Mouse (Mus musculus) MN1 (cell line): ENCODE results near the gene Gatad2a.
"Not testable (repeated sequence)": the region's sequence is repeated elsewhere in the genome, so short reads cannot be mapped to it uniquely, and the experiment has no call there.

Experiments
- DNase-seq: peaks from one replicate; pipeline ENCODE4 v3.0.0-alpha.2; 2016; ENCODE audit warnings: low spot score

The Gatad2a gene

DNA sequence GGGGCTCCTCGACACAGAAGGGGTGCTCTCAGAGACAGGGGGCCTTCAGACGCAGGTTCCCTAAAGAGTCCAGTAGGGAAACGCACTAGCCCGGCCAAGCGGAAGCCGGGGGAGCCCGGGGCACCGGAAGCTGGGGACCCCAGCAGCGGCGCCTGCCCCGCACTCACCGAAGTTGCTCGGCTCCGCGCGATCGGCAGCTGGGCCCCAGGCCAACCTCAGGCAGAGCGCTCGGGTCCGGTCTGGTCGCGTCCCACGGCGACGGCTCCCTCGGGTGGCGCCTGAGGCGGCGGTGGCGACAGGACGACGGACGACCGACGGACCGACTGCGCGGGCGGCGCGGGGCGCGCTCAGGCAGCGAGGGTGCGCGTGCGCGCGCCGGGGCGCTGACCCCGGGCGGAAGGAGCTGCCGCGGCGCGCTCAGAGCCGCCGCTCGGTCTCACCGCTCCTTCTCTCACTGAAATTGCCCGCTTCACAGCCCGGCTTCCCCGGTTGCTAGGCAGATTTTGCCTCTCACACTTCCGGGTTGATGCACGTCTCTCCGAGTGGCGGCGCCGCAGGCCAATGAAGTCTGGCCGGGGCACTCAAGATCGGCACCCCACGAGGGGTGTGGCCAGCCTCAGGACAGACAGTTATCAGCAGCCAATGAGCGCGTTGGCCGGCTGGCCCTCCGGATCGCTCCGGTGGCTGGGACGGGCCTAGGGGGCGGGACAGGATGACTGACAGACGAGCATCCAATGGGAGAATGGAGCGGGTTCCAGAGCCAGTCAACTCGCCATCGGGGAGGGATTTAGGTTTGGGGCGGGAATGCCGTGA is at the start of gene Gatad2a:
Gene Gatad2a (minus strand): TSS at position 609 of the 813 bp plus-strand sequence.
- DNase-seq, result peak; percentile 100

DNA sequence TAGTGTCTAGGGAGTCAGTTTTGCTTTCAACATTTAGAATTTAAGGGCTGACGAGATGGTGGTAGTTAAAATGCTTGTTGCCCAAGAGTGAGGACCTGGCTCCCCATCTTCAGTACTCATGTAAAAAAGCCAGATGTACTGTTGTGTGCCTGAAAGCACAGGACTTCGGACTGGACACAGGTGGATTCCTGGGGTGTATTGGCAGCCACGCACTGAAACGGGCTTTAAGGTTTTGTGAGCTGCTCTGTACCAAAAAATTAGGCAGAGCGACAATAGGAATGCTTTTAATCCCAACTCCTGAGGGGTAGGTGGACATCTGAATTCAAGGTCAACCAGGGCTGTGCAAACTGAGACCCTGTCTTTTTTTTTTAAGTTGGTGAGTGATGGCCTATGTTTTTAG is 47.8 kb upstream of the Gatad2a start:
- DNase-seq, result no peak

DNA sequence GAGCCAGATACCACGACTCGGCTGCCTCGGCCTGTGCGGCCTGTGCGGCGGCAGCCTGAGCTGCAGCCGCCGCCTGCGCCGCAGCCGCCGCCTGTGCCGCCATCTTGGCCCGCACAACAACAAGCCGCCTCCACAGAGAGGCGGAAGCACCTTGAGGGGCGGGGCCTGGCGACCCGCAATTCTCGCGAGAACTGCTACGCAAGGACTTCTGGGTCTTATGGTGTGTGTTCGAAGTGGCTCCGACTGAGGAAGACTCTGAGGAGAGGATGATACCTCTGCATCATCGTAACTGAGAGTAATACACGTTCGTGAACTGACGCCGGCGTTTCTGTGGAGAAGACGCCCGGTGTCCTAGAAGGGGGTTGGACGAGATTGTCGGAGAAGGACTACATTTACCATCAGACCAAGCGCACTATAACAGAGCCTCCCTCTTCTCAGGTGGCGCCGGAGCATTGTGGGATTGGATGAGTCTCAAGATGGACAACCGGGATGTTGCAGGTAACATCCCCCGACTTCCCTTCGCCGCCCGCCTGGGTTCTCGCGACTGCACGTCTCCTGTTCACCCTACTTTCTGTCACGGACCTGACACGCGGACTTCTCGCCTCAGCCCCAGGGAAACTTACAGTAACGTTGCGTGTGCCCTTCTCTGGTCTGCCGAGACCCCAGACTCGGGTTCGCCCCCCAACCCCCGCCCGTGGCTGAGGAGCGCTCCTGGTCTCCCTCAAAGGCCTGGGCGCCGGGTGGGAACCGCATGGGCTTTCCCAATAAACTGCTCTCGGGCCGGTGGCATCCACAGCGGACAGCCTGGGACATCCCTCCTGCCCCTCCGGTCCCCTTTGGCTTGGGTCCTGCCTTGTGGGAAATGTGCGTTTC is 46.6 kb upstream of the Gatad2a start, which contains the start of the genes Mau2 and Sugp1:
Gene Mau2 (minus strand): TSS at position 152 of the 873 bp plus-strand sequence.
Gene Sugp1 (plus strand): TSS at position 231 of the 873 bp plus-strand sequence.
- peak; percentile 98 for DNase-seq

DNA sequence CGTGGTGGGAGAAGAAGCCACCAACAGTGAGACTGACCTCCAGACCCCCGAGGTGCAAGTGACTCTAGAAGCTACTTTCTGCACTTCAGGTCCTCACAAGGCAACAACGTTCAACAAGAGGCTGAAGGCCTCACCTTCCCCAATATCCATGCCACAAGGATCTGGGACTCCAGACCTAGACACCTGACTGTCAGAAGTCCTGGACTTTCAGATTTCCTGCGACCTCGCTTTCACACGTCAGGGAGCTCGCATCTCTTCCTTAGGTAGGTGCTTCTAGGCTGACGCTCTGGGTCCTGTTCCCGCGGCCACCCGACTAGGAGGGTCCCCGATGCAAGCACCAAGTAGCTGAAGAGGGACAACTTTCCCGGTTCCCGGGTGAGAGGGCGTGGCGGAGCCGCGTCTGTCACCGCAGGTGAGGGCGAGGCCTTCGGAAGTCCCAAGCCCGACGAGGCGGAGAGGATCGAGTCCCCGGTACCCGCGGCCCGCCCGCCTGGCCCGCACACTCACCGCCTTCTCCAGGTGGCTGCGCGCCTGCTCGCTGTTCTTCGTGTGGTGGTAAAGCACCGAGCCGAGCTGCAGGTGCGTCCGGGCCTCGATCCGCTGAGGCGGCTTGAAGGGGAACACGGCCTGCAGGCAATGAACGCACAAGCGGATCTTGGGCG is 45.8 kb upstream of the Gatad2a start:
- peak; percentile 33 for DNase-seq

DNA sequence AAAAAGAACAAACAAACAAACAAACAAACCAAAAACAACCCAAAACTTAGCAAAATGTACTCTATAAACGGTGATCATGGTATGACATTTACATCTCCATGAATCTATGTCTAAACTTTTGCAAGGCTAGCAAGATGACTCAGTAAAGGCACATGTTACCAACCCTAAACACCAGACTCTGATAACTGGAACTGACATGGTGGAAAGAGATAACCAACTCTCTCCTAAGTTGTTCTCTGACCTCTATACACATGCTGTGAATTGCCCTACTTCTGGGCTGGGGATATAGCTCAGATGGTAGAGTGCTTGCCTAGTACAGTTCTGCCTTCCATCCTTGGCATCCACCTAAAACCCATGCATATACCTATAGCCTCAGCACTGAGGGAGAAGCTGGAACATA is 41.8 kb upstream of the Gatad2a start:
- no peak for DNase-seq

DNA sequence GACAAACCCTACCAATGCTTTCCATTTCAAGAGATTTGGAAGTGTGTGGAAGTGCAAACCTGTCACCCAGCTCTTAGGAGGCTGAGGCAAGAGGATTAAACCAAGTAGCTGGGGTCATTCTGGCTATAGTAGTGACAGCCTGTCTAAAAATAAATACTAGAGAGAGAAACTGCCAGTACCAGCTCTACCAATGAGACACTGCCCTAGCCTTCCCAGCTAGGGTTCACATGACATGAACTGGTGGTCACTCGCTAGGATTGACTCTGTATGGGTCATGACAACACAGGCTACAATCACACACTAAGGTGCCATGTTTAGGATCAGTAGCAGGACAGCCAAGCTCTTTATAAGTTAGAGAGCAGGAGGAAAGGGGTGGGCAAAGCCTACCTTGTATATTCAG is 34.1 kb upstream of the Gatad2a start:
- no peak for DNase-seq

DNA sequence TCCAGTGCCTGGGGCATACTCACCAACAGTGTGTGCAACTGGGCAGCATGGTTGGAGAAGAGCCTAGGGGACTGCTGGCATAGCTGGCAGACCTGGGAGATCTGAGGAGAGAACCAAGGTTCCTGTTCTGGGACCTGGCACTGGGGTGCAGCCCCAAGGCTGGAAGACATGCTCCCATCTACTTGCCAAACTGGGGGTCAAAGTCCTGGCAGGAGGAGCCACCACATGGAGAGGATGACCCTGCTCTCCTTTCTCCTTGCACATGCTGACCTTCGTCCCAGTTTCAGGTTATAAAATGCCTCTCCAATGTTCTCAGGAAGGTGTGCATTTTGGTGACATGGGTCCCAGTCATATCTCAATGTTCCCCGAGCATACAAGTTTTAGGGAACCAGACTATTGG is 30.0 kb upstream of the Gatad2a start:
- no peak for DNase-seq

DNA sequence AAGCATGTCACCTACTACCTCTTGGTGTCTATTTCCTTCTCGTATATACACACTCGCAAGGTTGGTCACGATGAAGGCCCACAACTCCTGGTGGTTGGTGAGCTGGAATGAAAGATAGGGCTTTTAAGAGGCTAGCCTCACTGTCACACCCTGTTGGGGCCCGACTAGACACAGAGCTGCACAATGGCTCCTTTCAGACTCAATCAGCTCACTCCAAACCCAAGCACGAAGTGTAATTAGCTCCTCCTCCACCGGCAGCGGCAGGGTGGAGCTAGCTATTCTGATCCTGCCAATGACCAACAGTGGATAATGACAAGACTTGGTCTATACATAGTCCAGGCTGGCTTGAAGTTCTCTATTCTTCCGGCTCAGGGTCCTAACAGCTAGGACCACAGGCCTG is 27.4 kb upstream of the Gatad2a start:
- no peak for DNase-seq

DNA sequence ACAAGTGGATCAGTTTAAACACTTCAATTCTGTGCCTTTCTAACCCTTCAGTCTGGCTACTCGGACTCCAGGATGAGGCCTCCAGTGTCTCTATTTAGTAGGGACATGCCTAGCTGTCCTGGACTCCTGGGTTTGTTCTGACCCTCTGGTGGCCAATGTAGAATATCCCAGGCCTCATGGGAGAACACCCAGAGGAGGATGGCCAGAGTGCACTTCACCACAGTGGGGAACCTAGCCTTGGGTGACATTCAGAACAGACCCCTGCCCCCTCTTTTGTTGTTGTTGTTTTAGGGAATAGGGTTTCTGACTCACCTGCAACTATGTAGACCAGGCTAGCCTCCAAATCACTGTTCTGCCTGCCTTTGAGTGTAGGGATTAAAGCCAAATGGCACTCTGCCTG is 18.8 kb upstream of the Gatad2a start:
- no peak for DNase-seq

DNA sequence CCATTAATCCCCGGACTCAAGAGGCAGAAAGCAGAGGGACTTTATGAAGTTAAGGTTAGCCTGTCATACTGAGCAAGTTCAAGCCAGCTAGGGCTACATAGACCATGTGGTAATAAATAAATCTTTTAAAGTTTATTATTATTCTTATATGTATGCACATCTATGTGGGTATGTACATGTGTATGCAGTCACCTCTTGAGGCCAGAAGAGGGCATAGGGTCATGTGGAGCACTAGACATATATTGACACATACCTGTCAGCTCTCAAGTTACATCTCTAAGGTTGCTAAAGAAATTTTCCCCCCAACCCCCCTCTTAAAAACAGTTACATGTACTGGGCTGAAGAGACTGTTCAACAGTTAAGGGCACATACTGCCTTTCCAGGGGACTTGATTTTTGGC is 16.6 kb upstream of the Gatad2a start:
- DNase-seq, result no peak

DNA sequence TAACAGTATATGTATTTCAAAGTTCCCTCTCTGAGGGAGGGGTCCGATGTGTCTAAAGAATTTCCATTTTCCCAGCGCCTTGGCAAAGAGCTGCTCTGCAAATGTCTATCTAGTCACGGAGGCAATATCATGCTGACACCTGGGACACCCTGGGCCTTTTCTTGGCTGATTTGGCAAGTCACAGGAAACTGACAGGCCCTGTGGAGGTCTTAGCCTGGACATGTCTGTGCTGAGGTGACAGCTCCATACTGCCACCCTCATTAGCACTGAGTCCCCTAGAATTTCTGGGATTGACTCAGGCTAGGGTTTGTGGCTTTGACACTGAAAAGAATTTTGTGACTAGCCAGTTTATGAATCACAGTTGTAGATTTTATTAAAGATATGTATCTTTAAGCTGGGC is 16.2 kb upstream of the Gatad2a start:
- DNase-seq, result no peak

DNA sequence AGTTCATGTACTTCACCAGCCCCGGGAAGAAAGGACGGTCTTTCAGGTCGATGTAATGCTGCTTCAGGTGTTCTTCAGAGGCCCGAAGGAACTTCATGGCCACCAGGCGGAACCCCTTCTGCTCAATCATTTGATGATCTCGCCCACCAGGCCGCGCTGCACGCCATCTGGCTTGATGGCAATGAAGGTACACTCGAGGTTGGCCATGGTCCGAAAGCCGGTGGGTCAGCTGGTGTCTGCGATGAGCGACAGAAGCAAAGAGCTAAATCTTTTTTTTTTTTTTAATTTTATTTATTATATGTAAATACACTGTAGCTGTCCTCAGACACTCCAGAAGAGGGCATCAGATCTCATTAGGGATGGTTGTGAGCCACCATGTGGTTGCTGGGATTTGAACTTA is 14.6 kb upstream of the Gatad2a start:
- not testable (repeated sequence) for DNase-seq

DNA sequence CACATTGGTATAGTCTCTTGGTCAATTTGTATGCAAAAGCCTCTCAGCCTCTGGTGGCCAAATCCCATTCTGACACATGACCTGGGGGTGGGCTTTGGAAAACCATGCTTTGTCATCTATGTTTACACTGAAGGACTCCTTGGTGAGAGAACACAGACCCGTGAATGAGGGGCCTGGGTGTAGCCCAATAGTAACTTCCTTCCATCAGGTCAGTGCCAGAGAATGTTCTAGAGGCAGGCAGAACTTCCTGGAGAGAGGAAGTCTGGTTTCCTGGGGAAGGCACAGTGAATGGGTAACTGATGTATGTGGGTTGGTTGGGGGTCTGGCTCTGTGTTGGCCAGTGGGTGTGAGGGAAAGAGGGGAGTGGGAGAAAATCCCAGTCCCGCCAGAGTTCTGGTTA is 9.0 kb upstream of the Gatad2a start:
- DNase-seq, result no peak

DNA sequence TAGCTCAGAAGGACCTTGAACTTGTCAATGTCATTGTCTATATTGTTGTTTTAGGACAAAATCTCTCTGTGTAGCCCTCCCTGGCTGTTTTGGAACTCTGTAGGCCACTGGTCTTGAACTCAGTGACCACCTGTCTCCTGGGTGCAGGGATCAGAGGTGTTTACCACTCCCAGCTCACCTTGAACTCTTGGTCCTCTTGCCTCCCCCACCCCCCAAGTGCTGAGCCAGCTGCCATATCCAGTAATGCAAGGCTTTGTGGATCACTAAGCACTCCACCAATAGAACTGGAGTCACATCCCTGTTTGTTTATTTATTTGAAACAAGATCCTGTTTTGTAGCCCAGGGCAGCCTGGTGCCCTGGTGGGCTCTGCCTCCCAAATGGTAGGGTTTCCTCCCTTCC is 8.2 kb upstream of the Gatad2a start:
- DNase-seq, result no peak

DNA sequence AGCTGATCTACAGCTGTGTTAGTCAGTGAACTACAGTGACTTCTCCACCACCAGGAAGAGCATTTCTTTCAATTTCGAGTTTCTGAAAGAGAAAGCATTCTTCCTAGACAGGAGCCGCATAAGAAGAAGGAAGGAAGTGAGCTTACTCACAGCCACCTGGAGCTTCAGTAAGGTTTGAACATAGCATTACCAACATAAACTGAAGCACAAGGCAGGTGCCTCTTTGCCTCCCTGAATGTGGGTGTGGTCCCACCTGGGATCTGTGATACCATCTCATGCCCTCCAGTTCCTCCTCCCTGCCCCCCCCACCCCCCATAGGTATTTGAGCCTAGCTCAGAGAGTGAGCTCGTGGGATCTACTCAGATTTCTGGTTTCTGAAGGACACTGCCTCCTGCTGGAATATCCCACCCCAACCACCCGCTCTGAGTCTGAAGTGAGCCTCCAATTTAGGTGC is 7.0 kb upstream of the Gatad2a start:
- DNase-seq, result no peak

DNA sequence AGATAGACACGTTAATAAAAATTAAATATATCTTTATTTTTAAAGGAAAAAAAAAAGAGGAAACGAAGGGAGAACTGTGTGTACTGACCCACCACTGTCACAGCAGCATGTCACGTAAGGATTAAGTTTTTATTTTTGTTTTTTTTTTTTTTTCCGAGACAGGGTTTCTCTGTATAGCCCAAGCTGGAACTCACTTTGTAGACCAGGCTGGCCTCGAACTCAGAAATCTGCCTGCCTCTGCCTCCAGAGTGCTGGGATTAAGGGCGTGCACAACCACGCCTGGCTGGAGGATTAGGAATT is 5.7 kb upstream of the Gatad2a start:
- DNase-seq, result not testable (repeated sequence)

DNA sequence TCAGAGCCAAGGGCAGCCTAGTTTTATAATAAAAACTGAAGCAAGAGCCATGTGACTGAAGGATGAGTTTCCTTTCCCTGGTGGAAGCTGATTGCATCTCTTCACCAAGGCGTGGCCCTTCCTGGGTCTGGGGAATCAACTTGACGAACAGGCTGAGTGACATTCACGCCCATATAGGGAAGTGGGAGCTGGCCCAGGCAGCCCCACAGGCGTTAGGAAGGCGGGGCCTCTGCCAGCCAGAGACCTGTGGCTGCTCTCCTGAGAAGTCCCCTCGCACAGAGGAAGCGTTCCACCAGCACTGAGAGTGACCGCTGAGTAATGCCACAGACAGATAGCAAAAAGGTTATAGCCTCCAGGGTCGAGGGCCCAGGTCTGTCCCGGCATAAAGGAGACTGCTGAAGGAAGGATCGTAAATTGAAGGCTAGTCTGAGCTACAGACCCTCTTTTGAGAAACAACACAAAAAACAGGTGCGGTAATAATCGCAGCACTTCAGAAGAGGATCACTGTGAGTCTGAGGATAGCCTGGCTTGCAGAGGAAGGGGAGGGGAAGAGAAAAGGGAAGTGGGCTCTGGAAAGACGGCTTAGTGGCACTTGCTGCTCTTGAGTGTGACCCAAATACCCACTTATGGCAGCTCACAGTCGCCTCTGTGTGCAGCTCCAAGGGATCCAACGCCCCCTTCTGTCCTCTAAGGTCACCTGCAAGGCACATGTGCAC is 5.2 kb upstream of the Gatad2a start:
- peak; percentile 82 for DNase-seq

DNA sequence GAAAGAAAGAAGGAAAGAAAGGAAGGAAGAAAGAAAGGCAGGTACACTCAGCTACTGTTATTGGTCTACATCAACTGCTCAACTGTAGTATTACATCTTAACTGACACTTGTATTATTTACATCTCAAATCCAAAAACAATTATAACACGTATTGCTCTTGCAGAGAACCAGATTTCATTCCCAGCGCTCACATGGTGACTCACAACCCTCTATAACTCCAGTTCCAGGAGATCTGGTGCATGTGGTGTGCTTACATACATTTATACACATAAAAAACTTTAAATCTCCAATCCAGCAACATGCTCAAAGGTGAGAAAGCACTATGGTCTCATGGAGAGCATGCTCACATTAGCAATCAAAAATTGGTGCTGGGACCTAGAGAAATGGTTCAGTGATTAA is 4.0 kb upstream of the Gatad2a start:
- no peak for DNase-seq

DNA sequence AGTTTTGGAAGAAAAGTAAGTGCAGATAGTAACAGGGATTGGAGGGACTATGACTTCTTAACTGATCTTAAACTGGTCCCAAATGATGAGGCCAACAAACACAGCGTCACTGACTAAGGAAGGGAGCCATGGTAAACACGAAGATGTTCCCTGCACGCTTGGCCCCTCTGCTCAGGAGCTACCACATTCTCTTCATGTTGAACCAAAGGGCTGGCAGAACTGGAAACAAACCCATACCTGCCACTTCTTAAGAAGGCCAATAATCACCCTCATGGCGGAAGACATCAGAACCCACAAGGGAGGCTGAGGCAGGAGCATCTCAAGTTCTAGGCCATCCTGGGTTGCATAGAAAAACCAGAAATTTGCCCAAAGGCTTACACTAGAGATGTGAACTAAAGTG is 3.1 kb upstream of the Gatad2a start:
- no peak for DNase-seq

DNA sequence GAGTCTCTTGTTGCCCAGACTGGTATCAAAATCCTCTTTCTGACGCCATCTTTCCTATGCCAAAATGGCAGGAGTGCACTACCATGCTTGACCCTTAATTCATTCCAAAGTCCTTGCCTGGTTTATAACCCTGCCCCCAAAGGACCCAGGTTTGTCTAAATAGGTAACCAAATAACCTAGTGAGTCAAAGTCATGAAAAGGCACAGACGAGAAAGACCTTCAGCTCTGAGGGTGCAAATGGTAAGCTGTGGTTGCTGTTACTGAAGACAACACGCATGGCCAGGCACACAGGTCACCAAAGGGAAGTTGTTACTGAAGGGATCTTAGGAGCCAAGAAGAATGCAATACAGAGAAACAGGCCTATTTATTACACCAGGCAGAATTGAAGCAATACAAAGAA is 2.5 kb upstream of the Gatad2a start:
- DNase-seq, result no peak

DNA sequence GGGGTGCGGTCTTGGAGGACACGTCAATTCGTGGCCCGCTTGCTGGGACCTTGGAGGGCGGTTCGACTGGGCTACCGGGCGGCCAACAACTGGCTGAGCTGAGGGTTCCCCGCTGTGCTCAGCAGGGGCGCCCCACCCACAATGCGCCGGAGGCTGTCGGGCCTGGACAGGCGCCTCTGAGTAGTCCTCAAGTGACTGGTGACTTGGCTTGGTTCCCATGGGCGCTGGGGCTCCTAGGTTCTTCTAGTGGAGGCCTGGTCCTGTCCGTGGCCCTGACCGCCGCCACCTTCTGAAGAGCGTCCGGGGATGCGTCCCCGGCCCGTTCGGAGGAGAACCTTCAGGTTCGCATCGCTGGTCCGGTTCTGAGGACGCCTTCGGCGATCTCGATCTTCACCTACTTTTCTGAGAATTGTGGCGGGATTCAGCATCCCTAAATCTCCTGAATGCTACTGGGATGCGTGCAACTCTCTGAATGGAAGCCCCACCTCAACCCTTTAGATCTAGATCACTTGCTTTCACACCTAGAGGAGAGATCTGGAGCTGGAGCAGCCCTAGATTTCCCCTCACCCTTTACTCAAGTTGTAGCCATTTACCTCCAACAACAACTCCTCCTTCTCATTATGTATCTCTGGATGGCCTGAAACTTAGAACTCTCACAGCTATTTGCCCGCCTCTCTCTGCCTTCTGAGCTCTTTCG is 553 bp upstream of the Gatad2a start:
- no peak for DNase-seq

DNA sequence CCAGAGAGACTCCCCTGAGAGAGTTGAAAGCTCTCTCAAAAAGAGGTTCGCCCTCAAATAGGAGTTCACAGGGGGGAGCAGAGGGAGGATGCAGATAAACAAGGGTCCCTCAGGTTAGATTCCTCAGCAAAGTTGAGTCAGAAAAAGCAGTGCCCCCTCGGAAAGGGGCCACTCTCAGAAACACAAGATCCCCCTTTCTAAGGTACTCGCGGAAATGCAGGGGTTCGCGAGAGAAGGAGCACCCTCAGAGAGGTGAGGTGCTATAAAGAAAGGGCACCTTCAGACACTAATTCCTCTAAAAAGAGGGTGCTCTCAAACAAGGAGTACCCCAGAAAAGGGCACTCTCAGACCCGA is 785 bp downstream of the Gatad2a start:
- no peak for DNase-seq
